Mouse (Mus musculus): ENCODE data around the gene Tmem242. TPM values are rescaled to one million over a fixed set of nuclear protein-coding genes. Genes with fewer than 3 reads are reported as not detected.

Tmem242 gene
- polyA plus RNA-seq, 1 experiment from 2014 or later, result 114 TPM

DNA sequence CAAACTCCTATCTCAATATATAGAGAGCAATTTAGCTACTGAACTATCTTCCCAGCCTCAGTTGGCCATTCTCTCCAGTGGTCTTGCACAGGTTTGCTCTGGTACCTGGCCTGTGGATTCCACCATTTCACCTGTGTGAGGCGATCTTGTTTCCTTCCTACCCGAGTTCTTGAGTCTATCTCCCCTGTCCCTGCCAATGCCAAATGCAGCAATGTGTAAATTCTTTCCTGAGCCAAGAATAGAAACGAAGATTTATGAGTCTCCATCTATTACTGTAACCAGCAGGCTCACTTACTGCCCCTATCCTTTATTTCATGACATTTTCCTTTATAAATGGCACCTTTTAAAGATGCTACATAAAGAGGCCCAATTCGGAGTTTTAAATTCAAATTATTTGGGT, 69.0 kb downstream of the Tmem242 start:
- no peak overlapping the region for H3K27ac ChIP-seq
- 76% methylated on average over 4 of the region's 4 CpGs for WGBS
- H3K4me3 ChIP-seq (replicated peaks), result no peak overlapping the region
- H3K9ac ChIP-seq, result no peak overlapping the region
- no peak for ATAC-seq (ENCODE audit: low FRiP score)
- no peak overlapping the region for H3K4me2 ChIP-seq
- no peaks in the 10 kb centered on the region for H3K9me3 ChIP-seq
- peaks cover 3% of the 10 kb centered on the region; the same call in 1 of the 2 replicates for H3K4me1 ChIP-seq
- H3K36me3 ChIP-seq (replicated peaks), result no peaks in the 10 kb centered on the region
- 0 out of 2 replicates have a peak, but pooled peaks cover 2% of the 10 kb centered on the region for H3K27me3 ChIP-seq

DNA sequence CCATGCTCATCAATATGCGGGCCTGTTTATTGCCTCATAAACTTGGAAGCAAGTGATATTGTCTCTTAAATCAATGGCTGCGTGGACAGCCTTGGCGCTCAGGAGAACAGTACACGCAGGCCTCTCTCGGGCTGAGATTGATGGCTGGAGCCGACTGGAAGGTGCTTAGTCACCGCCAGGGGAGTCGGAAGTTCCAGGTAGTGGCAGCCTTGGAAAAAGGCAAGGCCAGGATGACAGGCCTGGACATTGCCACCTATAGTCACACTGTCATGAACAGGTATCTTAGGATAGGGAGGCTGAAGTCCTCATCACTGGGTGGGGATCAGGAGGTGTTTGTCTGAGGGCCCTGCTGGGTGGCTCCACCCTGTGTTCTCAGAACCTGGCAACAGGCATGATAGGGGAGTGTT, 74.1 kb downstream of the Tmem242 start:
- 0 out of 2 replicates have a peak, but pooled peaks cover 2% of the 10 kb centered on the region for H3K27me3 ChIP-seq
- WGBS, result 84% methylated on average over 8 of the region's 8 CpGs
- no peak for ATAC-seq (ENCODE audit: low FRiP score)

More for the DNA sequence above, 74.1 kb downstream of the Tmem242 start:
- Histone ChIP-seq H3K4me3 (replicated peaks) (no peak overlapping the region), H3K36me3 (replicated peaks) (no peaks in the 10 kb centered on the region), H3K9me3 (no peaks in the 10 kb centered on the region), H3K9ac (no peak overlapping the region), H3K4me1 (peaks cover 11% of the 10 kb centered on the region; the same call in 1 of the 2 replicates), H3K4me2 (no peak overlapping the region), H3K27ac (no peak overlapping the region)

Small RNA genes lying within 50 kb of the gene (microRNA-seq; reads per million reads assigned to microRNA genes)
- not detected for gene Gm22475

Other genes with a start within 250 kb of the Tmem242 start
- 0.13 TPM in 1 of 2 replicates, not detected in the other for gene Ldhal6b, start 21.5 kb downstream of the Tmem242 start, polyA plus RNA-seq (2016; fragmentation: Nextera tagmentation; extraction: Ambion mirVana)
- gene Zdhhc14, start 52.3 kb upstream of the Tmem242 start, polyA plus RNA-seq (2016; fragmentation: Nextera tagmentation; extraction: Ambion mirVana), result 3.2 and 3.4 TPM in 2 replicates